Mouse (Mus musculus): ENCODE data around the gene Pacsin2.

Pacsin2 gene

GRCm38 (mm10) chr15:83448646-83449045 is 15.8 kb downstream of the Pacsin2 start:
- DNase-seq = no peak

- no peak for DNase-seq
Measured at GRCm38 (mm10) chr15:83447791-83448544, 16.4 kb downstream of the Pacsin2 start.

- DNase-seq = no peak
Measured at GRCm38 (mm10) chr15:83445908-83446307, 18.5 kb downstream of the Pacsin2 start.

GRCm38 (mm10) chr15:83445383-83445782 is 19.0 kb downstream of the Pacsin2 start:
- DNase-seq = no peak

- peak; percentile 90 for DNase-seq
Measured at GRCm38 (mm10) chr15:83444425-83444824, 20.0 kb downstream of the Pacsin2 start.

GRCm38 (mm10) chr15:83442495-83443037 is 21.8 kb downstream of the Pacsin2 start:
- DNase-seq = no peak

GRCm38 (mm10) chr15:83440726-83441125 is 23.7 kb downstream of the Pacsin2 start:
- DNase-seq = no peak

GRCm38 (mm10) chr15:83436541-83436940 is 27.9 kb downstream of the Pacsin2 start:
- no peak for DNase-seq

GRCm38 (mm10) chr15:83435324-83436090 is 28.9 kb downstream of the Pacsin2 start:
- DNase-seq = peak; percentile 51

GRCm38 (mm10) chr15:83434692-83435091 is 29.7 kb downstream of the Pacsin2 start:
- no peak for DNase-seq

- no peak for DNase-seq
Measured at GRCm38 (mm10) chr15:83433344-83433743, 31.1 kb downstream of the Pacsin2 start.

GRCm38 (mm10) chr15:83432231-83433031 is 32.0 kb downstream of the Pacsin2 start:
- peak; percentile 91 for DNase-seq

- no peak for DNase-seq
Measured at GRCm38 (mm10) chr15:83430986-83431763, 33.2 kb downstream of the Pacsin2 start.

GRCm38 (mm10) chr15:83430419-83430818 is 34.0 kb downstream of the Pacsin2 start:
- DNase-seq = no peak

GRCm38 (mm10) chr15:83428586-83428985 is 35.8 kb downstream of the Pacsin2 start:
- DNase-seq = no peak

GRCm38 (mm10) chr15:83427294-83428163 is 36.9 kb downstream of the Pacsin2 start:
- no peak for DNase-seq

GRCm38 (mm10) chr15:83425794-83426193 is 38.6 kb downstream of the Pacsin2 start:
- DNase-seq = no peak

GRCm38 (mm10) chr15:83425277-83425676 is 39.1 kb downstream of the Pacsin2 start:
- DNase-seq = no peak

- DNase-seq = no peak
Measured at GRCm38 (mm10) chr15:83423589-83424384, 40.6 kb downstream of the Pacsin2 start.

- DNase-seq = no peak
Measured at GRCm38 (mm10) chr15:83422299-83422981, 42.0 kb downstream of the Pacsin2 start.

Measured in kidney, adult 9 months (tissue).